Mouse (Mus musculus): ENCODE data around the gene Tmed9. TPM values are rescaled to one million over a fixed set of nuclear protein-coding genes. Genes with fewer than 3 reads are reported as not detected.
"Not testable (repeated sequence)": the region's sequence is repeated elsewhere in the genome, so short reads cannot be mapped to it uniquely, and the experiment has no call there.

Tmed9 gene
- total RNA-seq, 2 experiments from 2014 or later, result 83.3 to 89.3 TPM

DNA sequence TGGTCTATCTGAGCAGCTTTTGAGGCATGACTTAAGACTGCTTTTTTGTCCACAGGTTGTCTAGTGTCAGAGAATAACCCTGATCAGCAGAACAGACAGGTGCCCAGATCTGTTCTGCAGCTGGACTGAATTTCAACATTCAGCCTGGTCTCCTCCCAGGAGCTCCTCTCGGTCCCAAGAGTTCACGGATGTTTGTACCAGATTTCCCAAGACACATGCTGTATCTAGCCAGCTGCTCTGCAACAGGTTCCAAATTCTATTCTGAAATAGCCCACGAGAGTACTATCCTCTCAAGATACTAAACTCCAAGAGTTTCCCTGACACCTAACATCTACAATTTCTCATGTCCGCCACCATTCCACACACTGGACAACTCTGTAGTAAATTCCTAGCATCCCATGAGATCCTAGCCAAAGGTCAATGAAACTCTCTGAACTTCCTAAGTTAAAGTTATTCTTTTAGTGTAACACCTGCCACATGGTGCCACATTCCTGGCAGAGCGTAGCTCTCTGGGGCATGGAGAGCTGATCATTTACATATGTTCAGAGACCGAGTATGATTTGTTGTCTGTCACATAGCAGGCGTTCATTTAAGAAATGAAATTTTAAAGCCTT, 10.2 kb upstream of the Tmed9 start:
- intact Hi-C loops (cut with DNase I), result no loop called here
- no peak for DNase-seq

- intact Hi-C loops (cut with DNase I), result no loop called here
- DNase-seq, result no peak
Measured at GRCm38 (mm10) chr13:55567001-55567400, 6.5 kb upstream of the Tmed9 start.

GRCm38 (mm10) chr13:55567949-55568348, 5.6 kb upstream of the Tmed9 start:
- DNase-seq, result no peak
- intact Hi-C loops (cut with DNase I), result no loop called here

DNA sequence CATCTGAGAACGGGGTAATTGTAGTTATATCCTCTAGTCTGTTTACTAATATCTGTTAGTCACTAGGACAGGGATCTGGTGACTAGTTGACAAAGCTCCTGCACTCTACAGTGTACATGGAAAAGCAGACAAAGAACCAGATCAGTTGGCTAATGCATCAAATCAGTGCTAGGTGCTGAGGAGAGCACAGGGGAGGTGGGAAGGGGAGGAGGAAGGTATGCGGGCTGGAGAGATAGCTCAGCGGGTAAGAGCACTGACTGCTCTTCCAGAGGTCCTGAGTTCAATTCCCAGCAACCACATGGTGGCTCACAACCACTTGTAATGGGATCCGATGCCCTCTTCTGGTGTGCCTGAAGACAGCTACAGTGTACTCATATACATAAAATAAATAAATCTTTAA, 5.0 kb upstream of the Tmed9 start:
- intact Hi-C loops (cut with DNase I); DNase-seq: not testable (repeated sequence)

- DNase-seq, result peak; percentile 16 to 40
- intact Hi-C loops (cut with DNase I), result no loop called here
Measured at GRCm38 (mm10) chr13:55569726-55570285, 3.7 kb upstream of the Tmed9 start.

DNA sequence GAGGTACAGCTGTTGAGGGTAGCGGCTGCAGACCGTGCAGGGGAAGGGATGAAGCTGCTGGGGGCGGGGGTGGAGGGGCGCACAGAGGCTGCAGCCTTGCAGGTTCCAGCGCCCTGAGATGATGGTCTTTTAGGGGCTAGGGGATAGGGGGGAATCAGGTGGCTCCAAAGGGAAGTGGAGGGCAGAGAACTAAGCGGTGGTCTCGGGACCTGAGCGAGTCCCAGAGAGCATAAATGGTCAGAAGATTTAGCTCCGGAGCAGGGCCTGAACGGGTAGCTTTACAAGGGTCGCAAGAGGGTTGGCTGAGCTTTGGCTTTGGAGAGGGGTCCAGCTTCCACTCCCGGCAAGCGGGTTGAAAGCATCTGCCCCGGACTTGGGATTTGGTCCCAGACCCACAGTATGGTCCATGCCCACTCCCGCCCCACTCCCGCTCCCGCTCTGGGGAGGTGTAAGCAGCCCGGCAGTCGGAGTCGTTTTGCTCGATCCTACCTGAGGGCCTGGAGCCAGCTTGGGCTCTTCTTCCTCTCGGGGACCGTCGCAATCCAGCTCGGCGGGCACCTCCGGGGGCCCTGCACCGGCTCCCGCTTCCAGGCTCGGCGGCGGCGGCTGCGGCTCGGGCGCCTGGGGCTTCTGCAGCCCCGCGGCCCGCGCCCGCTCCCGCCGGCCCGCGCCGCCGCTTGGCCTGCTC, 3.1 kb upstream of the Tmed9 start:
- peak; percentile 40 to 42 for DNase-seq

GRCm38 (mm10) chr13:55571027-55571751, 2.3 kb upstream of the Tmed9 start, which contains the start of gene Fam193b:
Gene Fam193b, minus strand, starts transcription at chr13:55571120.
- intact Hi-C loops (cut with DNase I), result no loop called here
- peak; percentile 96 to 97 for DNase-seq

More for the DNA sequence above, 3.1 kb upstream of the Tmed9 start:
- intact Hi-C loops (cut with DNase I), result no loop called here

DNA sequence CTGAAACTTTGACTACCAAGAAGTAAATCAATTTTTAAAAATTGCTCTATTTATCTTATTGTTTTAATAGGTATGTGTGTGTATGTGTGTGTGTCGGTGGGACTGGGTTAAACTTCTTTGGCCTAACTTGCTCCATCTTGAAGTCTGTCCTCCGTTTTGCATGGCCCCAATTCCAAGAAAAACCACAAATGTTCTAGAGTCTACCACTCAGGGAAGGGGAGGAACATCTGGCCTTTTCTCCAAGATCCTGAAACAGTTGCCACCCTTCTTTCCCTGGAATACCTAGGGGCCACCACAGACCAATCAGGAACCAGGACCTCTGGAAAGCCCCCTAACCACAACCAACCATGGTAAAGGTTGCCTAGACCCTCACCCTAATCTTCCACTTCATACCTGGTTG, 1.6 kb upstream of the Tmed9 start:
- DNase-seq, result no peak
- intact Hi-C loops (cut with DNase I), result no loop called here

- intact Hi-C loops (cut with DNase I), result no loop called here
- DNase-seq, result no peak
Measured at GRCm38 (mm10) chr13:55574321-55574720, 789 bp downstream of the Tmed9 start.

- intact Hi-C loops (cut with DNase I), result no loop called here
- DNase-seq, result no peak
Measured at GRCm38 (mm10) chr13:55575932-55576331, 2.4 kb downstream of the Tmed9 start.

- DNase-seq; intact Hi-C loops (cut with DNase I): not testable (repeated sequence)
Measured at GRCm38 (mm10) chr13:55576872-55577271, 3.3 kb downstream of the Tmed9 start.

- no peak for DNase-seq
- intact Hi-C loops (cut with DNase I), result no loop called here
Measured at GRCm38 (mm10) chr13:55578086-55578485, 4.6 kb downstream of the Tmed9 start.

DNA sequence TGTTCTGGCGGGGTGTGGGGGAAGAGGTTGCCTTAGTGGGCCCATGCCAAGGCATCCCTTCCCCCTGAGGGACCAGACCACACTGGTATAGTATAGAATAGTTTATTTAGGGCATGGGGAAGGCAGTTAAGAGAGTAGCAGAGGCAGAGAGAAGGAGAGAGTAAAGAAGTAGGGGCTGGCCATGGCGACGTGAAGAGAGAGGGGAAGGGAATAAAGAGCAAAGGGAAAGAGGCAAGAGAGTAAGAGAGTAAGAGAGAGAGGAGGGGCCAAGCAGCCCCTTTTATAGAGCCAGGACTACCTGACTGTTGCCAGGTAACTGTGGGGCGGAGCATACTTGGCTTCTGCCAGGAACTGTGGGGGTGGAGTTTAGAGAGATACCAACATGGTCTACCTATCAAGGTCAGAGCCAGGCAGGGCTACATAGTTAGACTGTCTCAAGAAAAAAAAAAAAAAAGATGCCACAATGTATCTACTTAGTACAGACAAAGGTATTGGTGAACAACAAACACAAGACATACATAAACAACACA, 18.5 kb downstream of the Tmed9 start:
- no peak for DNase-seq
- intact Hi-C loops (cut with DNase I), result no loop called here

DNA sequence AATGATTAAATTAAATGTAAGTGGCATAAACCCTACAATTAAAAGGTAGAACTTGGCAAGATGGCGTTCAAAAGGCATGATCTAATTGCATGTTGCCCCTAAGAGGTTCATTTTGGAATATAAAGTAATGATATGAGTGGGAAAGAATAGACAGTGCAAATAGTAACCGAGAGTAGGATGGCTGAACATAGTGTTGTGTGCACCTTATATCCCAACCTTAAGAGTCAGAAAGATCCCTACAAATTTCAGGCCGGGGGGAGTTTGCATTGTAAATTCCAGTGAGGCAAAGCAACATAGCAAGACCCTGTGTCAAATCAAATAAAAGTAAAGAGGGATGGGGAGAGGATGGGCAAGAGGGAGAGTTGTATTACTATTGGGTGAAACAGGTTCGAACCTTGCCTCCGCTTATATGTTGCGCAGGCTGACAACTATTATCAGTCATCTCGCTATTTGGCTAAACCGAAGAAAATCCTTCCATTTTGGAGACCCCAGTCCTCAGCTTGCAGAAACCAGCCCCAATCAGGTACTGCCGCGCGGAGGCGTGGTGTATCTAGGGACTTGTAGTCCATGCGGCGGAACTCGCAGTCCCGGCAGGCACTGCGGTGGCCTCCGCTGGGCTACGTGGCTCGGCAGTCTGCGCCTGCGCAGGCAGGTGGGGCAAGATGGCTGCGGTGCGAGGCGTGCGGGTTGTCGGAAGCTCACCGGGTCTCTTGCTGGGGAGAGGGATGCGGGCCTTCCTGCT, 19.2 kb downstream of the Tmed9 start:
- intact Hi-C loops (cut with DNase I), result no loop called here
- DNase-seq, result peak; percentile 97

GRCm38 (mm10) chr13:55593254-55593747, 19.8 kb downstream of the Tmed9 start:
- DNase-seq, result no peak
- intact Hi-C loops (cut with DNase I), result no loop called here

GRCm38 (mm10) chr13:55595375-55595774, 21.8 kb downstream of the Tmed9 start:
- no peak for DNase-seq
- intact Hi-C loops (cut with DNase I), result no loop called here

GRCm38 (mm10) chr13:55596802-55597201, 23.3 kb downstream of the Tmed9 start:
- DNase-seq, result no peak
- intact Hi-C loops (cut with DNase I), result no loop called here

DNA sequence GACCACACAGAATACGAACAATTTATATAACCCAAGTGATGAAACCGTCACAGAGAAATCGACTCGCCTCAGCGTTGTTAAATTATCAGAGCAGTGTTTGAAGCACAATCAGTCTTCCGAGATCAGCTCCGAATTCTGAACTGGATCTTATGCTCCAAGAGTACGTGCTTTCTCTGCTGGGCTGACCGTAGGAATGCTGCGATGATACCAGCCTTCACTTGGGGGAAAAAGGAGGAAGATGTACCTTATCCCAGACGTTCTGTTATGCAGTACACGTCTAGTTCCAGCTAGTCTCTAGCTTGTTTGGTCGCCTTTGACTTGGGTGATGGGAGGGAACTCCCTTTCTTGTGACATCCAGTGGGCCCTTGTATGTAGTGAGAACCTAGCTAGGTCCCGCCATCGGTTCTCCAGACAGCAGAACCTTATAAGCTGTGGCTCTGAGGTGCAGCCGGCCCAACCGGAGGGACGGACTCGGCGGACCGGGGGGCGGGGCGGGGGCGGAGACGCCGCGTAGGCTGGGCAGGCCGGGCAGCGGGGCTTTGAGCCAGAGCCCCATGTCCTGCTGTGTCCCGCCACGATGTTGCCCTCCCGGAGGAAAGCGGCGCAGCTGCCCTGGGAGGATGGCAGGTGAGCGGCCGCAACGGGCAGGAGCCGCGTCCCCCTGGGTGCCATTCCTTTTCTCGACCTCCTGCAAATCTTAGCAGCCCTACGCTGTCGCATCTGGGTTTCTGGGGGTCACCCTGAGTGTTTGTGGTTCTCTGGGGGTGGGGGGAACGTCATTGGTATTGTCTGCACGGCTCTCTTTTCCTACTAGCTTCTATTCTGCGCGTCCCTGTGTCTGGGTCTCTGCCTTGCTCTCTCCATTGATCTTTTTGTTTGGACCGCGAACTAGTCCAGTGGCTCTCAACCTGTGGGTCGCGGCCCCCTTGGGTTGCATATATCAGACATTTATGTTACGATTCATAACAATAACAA, 26.3 kb downstream of the Tmed9 start, which contains the start of gene B4galt7:
Gene B4galt7 (plus strand): TSS at position 331 of the 975 bp plus-strand sequence.
- peak; percentile 90 to 92 for DNase-seq
- intact Hi-C loops (cut with DNase I), result loop anchor here (2.0 kb wide), 2 partner anchors 21 to 129 kb away; no protein-coding TSS in a partner anchor

- DNase-seq, result no peak
- intact Hi-C loops (cut with DNase I), result loop anchor here (1.0 to 2.0 kb wide), 3 partner anchors 20 to 128 kb away; no protein-coding TSS in a partner anchor
Measured at GRCm38 (mm10) chr13:55600657-55601056, 27.1 kb downstream of the Tmed9 start.

All from heart, postnatal 14 days (tissue).